Mouse (Mus musculus): ENCODE data around the gene Pfkm.

Gene Pfkm

DNA sequence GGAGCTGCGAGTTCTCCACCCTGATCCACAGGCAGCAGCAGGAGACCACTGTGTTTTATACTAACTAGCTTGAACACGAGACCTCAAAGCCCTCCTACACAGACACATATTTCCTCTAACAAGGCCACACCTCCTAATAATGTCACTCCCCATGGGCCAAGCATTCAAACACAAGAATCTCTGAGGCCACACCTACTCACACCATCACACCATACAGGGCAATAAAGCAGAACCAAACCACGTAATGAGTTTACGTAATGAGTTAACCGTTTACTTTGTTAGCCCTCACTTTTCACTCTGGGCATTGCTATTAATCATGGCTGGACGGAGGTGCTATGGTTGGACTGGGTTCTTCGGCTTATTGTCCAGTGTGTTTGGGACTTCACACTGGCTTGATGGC is 47.4 kb downstream of the Pfkm start:
- no peak for DNase-seq (ENCODE audit: low spot score)

DNA sequence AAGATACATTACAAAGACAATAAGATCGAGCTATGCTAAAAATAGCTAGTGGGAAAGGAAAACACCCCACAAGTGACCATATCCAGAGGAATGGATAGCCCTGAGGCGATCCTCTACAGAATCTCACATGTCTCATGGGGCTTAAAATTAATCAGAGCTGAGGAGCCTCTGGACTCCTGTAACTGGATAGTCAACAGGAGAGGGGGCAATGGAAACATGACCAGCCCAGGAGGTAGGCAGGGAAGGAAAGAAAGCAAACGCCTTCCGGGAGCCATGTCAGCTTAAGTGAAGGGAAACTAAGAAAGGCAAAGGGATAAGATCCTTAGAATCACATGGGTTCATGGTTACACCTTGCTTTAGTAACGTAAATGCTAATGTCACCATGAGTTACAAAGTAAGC is 48.4 kb downstream of the Pfkm start:
- DNase-seq (ENCODE audit: low spot score) = no peak

DNA sequence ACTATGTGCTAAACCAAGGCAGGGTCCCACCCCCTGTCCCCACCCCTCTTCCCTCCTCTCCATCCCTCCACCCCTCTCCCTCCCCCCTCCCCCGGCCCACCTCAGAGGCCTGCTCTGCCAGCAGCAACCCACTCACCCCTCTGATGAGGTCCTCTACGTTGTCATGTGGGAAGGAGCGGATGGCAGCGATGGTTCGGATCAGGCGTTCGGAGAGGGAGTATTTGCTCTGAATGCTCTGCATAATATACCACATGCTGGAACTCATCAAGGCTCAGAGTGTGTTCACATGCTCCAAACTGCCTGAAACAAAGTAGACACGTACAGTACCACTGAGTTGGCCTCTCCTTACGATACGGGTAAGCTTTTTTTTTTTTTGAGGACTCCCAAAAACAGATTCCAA is 50.1 kb downstream of the Pfkm start:
- no peak for DNase-seq (ENCODE audit: low spot score)

DNA sequence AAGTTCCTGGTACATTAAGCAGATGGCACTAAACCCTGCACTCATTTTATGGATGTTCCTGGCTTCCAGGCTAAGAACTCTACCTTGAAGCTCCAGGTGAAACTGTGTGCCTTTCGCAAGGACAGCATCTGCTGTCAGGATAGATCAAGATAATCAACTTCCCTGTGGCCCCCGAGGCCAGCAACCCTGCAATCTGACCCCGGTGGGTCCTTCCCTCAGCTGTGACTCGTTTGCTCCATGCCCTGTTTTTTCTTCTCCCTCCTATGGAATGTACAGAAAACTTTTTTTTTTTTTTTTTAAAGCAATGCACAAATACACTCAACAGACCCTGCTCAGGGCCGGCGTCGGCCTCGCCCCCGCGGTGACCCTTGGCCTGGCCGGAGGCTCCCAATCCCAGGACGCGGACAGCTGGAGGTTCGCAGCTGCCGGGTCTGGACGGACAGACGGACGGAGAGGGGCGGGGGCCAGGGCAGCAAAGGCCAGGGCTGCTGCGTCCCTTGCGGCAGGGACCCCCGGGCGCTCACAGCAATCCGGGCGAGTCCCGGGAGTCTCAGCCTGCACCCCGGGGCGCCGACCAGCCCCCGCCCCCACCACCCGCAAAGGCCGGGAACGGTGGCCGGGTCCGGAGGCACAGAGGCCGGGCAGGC is 52.6 kb downstream of the Pfkm start:
- peak; percentile 48 for DNase-seq (ENCODE audit: low spot score)

DNA sequence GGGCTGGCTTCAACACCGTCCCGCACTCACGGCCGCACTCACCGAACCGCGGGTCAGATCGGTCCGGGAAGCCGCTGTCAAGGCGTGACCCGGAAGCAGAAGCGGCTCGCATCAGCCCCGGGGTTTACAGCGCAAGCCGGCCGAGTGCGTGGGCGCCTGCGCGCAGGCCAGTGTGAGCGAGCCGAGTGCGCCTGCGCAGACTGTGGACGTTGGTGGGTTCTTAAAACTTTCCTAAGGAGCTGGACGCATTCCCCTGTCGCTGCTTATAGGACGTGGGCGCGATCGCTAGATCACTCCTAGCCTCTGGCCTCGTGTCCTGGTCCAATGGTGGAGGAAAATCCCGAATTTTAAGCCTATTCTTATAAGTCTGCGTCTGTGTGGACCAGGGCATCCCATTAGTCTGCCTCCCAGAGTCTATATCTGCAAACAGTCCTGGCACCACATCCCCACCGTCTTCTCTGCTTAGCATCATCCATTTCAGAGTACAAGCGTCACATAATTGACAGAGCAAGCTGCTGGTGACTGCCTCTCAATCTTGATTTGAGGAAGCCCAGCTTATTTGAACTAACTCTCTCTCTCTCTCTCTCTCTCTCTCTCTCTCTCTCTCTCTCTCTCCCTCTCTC is 53.3 kb downstream of the Pfkm start:
- peak; percentile 95 for DNase-seq (ENCODE audit: low spot score)

DNA sequence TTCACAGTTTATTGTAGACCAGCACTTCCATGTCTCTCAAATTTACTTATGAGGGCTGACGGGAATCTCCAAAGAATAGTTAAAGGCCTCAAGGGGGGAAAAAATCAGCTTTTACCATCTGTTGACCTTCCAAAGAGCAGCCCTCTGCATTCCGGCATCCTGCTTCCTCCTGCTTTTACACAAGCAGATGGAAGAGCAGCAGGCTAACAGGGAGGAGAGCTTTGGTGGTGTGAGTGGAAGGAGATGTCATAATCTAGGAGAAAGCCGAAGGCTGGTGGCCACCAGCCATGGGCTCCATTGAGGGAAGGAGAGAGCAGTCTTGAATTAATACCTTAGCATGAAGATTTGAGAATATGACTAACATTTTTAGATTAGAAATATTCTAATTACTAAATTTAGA is 56.0 kb downstream of the Pfkm start:
- DNase-seq (ENCODE audit: low spot score) = no peak

DNA sequence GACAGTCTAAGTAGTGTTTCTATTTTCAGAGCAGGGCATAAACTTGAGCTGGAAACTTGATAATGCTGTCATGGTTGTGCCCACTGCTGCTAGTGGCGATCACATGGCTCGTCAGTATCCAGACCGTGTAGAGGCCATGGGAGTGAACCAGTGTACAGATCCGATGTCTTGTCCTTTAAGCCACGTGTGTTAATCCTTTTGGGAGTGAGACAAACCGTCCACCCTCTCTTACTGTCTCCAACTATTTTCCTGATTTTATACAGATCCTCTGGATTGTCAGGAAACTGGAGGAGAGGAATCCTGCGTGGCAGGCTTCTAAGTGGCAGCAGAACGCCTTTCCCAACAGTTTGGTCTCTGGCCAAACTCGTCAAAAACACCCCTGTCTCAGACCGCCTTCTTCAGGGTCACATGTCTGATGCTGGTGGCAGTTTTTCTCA is 56.8 kb downstream of the Pfkm start:
- no peak for DNase-seq (ENCODE audit: low spot score)

DNA sequence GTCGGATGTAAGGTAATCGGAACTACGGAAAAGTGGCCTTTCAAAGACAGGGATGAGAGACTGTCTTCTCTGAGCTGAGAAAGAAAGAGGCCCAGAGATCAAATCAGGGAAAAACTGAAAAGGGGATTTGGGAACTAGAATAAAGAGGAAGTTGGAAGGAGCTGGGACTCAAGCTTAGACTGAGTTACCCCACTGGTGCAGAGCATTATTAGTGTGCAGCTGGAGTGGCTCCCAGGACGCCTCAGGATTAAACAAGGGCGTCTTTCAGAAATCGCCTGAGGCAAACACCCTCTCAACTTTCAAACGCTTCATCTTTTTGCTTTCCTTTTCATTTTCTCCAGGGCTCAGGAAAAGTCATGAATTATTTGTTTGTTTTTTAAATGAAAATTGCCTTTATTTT is 60.5 kb downstream of the Pfkm start:
- DNase-seq (ENCODE audit: low spot score) = no peak

DNA sequence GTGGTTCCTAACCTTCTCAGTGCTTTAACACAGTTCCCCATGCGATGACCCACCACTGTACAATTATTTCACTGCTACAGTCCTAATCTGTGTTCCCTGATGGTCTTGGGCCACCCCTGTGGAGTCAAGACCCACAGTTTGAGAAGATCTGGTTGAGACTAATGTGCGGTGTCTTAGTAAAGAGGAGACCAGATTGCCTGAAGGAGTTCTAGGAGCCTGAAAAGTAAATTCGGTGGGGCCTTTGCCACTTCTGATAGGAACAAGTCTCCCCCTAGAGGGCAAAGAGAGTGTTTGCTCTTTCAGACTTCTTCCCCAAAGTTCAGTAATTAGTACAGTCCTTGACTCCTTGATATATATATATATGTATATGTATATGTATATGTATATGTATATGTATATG is 61.2 kb downstream of the Pfkm start:
- peak; percentile 88 for DNase-seq (ENCODE audit: low spot score)

DNA sequence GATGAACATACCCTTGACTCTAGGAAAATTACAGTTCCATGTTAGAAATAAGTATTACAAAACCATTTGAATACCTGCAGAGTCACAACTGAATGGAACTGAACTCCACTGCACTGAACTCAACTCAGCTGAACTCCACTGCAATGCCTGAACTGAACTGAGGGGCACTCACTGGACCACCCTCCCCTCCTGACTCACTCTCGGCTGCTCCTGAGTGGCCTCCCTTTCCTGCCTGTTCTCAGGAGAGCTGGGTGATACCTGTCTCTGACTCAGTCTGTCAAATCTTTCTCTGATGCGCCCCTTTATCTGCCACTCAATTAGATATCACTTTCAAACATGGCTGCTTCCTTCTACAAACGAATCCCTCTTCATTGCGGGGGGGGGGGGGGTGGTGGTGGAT is 61.8 kb downstream of the Pfkm start:
- no peak for DNase-seq (ENCODE audit: low spot score)

DNA sequence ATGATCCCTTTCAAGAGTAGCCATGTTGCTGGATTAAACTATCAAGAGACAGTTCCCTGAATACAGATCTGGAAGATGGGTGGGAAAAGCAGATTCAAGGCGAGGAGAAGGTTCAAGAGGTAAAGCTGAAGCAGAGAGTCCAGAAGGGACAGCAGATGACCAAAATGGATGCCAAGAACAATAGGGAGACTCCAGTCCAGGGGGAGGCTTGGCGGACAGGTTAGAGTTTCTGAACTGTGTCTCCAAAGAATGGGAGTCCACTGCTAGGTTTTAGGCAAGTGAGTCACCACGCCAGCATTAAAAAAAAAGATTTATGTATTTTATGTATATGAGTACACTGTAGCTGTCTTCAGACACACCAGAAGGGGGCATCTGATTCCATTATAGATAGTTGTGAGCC is 62.2 kb downstream of the Pfkm start:
- DNase-seq (ENCODE audit: low spot score) = no peak

DNA sequence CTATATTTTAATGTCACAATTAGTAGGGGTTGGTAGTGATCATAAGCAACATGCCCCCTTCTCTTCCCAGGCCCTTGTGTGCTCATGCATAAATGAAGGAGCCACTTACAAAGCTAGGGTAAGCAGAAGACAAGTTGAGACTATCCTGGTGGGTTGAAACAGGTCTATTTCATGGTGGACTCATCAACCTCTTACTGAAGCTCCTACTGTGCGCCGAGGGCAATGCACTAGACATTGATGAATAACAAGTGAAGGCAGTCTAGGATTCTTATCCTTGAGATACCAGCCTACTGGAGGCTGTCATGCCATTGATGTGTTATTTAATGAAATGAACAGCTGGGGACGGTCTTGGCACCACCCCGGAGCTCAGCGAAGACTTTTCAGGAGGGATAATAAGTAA is 62.9 kb downstream of the Pfkm start:
- no peak for DNase-seq (ENCODE audit: low spot score)

DNA sequence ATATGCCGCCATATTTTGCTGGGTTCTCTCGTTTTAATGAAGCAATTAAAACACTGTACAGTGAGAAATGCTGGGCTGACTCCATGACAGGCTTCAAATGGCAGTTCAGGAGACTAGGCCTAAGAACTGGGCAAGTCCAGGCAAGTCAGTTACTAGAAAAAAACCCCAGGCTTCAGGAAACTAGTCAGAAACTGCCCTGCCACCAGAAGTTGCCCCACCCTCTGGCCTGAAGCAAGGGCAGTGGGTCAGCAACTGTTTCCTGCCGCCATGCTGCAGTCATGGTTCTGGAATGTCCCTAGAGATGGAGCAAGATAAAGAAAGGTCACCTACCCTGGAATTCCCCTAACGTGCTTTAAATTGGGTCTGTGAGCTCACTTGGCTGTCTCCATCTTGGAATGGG is 63.6 kb downstream of the Pfkm start:
- DNase-seq (ENCODE audit: low spot score) = no peak

DNA sequence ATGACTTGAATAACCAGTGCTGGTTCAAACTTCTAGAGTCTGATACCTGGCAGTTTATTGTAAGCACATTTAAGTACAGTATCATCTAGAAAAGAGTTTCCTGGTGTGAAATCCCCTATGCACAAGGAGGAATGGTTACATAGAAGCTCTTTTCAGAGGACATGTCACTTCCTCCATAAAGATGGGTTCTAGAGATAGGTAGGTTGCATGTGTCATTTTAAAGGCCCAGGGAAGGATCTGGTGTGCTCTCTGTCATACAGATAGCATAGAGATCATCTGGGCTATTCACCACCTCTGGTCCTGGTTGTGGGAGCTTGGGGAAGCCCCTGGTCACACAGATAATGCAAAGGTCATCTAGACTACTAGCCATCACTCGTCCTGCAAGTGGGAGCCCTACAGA is 64.9 kb downstream of the Pfkm start:
- DNase-seq (ENCODE audit: low spot score) = no peak

DNA sequence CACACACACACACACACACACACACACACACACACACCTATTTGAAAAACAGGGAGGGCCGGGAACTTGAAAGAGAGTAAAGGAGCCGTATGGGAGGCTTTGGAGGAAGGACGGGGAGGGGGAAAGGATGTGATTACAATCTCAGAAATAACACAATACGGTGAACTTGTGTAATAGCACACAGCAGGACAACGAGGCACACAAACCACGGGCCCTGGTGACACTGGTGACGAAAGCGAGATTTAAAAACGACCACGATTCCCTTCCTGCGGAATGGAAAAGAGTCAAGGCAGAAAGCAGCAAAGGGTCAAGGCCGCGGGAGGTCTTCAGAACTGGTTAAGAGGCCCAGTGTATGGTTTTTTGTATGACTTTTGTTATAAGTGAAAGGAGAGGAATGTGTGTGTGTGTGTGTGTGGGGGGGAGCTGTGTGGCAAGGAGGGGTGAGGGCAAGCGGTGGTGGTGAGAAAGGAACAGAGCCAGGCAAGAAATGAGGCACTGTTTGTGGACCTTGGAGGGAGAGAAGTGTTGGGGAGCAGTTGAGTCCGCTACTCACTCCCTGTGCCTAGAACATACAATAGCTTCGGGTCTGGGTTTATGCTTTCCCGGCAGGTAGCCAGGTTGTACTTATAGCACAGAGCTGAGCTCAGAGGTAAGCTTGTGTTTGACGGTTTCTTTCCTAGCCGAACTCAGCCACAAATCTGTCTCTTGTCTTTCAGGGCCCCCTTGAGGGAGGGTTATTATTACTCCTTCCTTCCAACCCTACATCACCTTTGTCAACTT is 68.8 kb downstream of the Pfkm start:
- no peak for DNase-seq (ENCODE audit: low spot score)

DNA sequence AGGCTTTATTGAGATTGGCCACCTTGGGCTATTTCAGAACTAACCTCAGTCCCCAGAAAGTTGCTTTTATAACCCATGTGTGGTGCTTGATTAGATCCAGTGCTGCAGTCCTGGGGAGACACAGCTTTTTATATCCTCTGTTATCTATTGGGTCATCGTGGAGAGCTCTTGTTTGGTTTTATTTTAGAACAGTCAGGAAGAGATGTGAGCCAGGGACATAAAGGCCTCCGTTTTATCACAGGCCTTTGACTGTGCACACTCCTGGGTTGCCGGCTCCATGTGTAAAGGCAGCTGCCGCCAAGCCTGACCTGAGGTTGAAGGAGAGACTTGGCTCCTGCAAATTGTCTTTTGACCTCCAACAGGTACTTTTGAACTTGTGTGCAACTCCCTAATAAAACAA is 70.2 kb downstream of the Pfkm start:
- no peak for DNase-seq (ENCODE audit: low spot score)

DNA sequence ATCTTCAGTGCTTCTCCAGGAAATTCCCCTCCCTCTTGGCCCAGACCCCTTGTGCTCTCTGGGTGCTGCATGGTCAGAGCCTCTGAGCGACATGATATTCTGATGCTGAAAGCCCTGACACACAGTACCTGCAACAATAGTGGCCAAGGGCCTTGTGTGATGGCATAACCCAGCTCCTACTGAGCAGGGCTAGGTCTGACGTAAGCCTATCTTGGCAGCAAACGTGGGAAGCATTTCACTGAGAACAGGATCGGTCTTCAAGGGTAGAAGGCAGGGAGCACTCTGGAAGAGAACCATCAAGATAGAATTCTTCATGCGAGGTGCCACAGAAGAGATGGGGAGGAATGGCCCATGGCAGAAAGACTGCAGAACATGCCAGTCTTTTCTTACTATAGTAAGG is 73.1 kb downstream of the Pfkm start, which contains the start of gene Asb8:
Gene Asb8 (minus strand): TSS at position 101 of the 400 bp plus-strand sequence.
- no peak for DNase-seq (ENCODE audit: low spot score)

DNA sequence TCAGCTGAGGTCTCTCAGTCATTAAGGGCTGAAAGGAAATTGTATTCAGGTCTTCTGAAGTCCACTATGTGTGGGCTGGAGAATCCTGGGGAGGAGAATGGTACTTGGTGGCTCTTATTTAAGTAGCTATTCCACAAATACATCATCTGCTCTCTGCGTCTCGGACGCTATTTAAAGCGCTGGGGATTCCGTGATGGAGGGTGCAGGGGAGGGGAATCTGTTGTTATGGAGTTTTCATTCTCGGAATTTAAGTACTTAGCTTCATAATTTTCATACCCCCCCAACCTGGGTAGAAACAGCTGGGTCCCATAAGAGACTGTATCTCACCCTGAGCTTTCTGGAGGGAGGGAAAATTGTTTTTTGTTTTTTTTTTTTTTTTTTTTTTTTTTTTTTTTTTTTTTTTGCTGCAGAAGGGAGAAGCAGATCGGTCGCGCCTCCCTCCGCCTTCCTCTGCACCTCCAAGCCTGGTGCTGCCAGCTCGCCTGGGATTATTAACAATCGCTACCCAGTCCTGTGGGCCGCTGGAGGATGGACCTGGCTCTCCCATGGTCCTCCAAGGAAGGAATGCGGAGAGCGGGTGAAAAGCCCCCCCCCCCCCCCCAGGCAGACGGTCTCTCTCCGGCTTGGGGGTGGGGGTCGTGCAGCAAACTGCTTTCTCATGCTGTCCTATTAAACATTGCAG is 74.7 kb downstream of the Pfkm start, which contains the start of gene Ccdc184:
Gene Ccdc184 (plus strand): TSS at position 196 of the 682 bp plus-strand sequence.
- DNase-seq (ENCODE audit: low spot score) = peak; percentile 26

DNA sequence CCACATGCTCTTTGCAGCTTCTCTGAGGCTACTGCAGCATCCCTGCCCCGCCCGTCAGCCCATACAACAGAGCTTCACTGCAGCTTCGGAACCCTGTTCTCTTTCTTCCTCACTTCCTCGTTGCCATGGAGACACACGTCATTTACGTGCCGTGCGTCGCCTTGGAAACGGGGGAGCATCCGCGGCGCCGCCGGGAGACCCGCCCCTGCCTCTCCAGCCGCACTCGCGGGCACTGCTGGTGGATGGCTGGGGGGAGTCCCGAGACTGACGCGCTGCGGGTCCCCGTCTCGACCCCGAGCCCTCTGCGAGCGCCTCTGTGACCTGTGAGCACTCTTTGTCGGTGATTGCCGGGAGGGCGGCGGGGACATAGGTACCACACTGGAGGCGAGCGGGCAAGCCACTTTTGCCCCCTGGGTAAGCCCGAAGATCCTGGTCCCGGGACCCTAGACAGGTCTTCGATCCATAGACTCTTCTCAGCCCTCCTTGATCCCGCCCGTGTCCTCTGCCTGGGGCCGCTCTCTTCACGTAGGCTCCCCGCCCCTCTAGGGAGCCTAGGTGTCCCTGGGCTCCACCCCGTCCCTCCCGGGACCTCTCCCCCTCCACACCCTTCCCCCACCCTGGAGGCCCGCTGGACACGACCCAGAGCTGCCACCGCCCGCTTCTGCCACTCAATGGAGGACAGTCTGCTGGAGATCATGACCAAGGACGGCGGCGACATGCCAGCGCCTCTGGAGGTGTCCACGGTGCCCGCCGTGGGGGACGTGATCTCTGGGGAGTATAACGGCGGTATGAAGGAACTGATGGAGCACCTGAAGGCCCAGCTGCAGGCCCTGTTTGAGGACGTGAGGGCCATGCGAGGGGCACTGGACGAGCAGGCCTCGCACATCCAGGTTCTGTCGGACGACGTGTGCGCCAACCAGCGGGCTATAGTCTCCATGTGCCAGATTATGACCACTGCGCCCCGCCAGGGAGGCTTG is 75.5 kb downstream of the Pfkm start:
- DNase-seq (ENCODE audit: low spot score) = peak; percentile 97

DNA sequence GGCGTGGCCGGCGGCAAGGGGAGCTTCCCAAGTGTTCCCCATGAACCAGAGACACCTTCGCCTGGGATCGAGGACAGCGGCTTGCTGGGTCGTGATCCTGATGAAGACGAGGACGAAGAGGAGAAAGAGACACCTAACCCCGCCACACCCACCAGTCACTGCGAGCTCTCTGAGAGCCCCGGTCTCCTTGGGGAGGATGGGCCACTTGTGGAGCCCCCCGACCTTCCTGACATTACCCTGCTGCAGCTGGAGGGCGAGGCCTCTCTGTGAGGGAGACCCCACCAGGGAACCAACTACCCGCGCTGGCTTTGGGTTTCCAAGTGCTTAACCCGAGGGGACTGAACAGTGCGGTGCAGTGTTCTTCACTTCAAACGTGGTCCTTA is 76.2 kb downstream of the Pfkm start:
- DNase-seq (ENCODE audit: low spot score) = no peak

DNA sequence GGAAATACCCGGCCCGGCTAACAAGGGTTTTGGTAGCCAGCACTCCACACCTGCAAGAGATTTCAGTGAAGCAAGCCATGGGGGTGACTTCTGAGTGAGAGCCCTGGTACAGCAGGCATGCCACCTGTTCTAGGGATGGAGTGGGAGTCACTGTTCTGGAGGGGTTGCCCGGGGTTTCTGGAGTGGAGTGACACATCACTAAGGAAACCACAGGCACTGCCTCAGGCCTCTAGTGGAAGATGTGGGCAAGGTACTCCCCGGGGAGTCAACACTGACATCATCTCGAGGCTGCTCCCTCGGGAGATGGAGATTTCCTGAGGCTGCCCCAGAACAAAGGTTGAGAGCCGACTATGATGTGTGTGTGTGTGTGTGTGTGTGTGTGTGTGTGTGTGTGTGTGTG is 78.0 kb downstream of the Pfkm start:
- DNase-seq (ENCODE audit: low spot score) = no peak

Data from embryo, embryonic 10.5 days (tissue).